Mouse (Mus musculus) splenic B cell, adult 2 months (primary cell): ENCODE measurements around the gene Slc16a6.

Source experiments
- DNase-seq: peaks from one replicate; pipeline ENCODE4 v3.0.0-alpha.2; 2011; ENCODE audit warnings: low read depth, low spot score
- H3K27me3 ChIP-seq: 2 replicates; pipeline ENCODE4 v1.6.1; 2012; ENCODE audit warnings: mild to moderate bottlenecking, low read length, moderate library complexity, mixed read lengths; ENCODE audit not compliant: control insufficient read depth, poor library complexity, insufficient read depth, severe bottlenecking
- H3K36me3 ChIP-seq: 2 replicates; pipeline ENCODE4 v1.6.1; 2012; ENCODE audit warnings: mild to moderate bottlenecking, low read length, moderate library complexity, mixed read lengths; ENCODE audit not compliant: control insufficient read depth, poor library complexity, insufficient read depth, severe bottlenecking

Slc16a6 gene

DNA sequence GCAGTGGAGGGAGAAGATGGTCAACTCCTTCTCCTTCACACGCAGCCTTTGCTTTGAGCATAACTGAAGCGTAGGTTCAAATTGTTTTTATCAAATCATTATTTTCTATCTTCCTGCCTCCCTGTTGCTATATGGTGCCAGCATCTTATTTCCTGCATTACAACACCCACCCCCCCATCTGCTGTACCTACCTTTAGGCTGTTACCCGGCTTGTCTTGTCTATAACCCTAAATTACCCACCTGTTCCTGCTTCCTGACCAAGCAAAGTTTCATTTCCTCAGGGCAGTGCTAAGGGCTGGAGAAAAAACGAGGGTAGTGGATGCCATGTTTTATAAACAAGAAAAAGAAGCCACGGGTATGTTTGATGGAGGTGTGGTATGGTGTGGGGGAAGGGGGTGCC lies 52.2 kb downstream of the Slc16a6 start:
- DNase-seq: peak; percentile 62
- Histone ChIP-seq H3K36me3 (no peaks in the 10 kb centered on the region), H3K27me3 (no peaks in the 10 kb centered on the region)

DNA sequence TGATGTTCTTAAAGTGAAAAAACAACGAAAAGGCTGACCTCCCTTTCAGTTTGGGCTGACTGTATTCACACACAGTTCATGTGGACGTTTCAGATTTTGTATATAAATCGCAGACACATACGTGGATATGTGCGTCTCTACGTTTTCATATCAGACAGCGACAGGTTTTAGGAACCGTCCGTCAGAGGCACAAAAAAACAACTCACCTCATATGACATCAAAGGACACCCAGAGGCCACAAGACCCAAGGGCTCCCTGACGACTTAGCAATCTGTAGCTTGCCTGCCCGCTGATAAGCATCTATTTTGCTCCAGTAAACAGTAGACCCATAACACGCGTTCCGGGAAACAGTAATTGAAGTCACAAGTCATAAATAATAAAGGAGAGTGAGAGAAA lies 52.8 kb downstream of the Slc16a6 start:
- H3K27me3 ChIP-seq: no peaks in the 10 kb centered on the region
- DNase-seq: no peak
- no peaks in the 10 kb centered on the region for H3K36me3 ChIP-seq

DNA sequence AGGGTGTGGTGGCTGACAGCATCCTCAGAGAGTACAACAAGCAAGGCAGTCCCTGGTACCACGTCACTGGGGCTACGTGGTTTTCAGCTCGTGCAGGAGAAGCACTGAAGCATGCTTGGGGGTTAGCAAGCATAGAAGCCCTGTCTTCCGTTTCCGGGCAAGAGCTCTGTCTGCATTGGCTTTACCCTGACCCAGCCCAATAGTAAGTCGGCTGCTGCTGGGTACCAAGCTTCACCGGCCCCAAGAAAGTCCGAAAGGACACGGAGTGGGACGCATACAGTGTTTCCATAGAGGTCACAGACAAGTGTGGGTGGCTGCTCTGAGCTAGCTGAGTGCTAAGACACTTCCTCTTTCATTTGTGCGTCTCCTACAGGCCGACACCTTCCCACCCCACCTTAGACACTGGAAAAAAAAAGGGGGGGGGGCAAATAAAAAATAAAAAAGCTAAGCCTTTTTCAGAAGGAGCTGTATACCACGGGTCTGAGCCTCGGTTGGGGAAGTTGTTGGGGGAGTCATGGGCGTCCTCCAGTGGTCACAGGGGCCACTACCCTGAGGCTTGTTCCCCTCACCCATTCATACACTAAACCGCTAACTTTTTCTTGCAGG lies 53.3 kb downstream of the Slc16a6 start:
- DNase-seq: peak; percentile 97
- H3K36me3 ChIP-seq: no peaks in the 10 kb centered on the region
- H3K27me3 ChIP-seq: no peaks in the 10 kb centered on the region

DNA sequence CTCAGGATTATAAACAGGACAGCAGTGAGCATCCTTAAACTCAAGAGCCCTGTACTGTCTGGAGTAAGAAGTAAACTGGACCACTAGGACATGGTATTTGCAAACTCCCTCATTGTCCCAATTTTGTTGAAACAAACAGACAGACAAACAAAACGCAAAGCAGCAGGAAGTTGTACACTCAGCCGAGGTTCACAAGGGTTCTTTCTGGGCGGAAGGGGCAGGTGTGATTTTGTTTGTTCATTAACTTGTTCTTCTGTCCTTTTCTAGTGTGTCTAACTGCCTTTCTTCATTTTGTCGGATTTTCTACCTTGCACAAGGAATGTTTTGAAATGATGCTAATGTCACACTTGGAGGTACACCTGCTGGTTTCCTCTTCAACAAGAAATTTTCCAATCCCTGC lies 53.9 kb downstream of the Slc16a6 start:
- DNase-seq: no peak
- Histone ChIP-seq H3K27me3 (no peaks in the 10 kb centered on the region), H3K36me3 (no peaks in the 10 kb centered on the region)

DNA sequence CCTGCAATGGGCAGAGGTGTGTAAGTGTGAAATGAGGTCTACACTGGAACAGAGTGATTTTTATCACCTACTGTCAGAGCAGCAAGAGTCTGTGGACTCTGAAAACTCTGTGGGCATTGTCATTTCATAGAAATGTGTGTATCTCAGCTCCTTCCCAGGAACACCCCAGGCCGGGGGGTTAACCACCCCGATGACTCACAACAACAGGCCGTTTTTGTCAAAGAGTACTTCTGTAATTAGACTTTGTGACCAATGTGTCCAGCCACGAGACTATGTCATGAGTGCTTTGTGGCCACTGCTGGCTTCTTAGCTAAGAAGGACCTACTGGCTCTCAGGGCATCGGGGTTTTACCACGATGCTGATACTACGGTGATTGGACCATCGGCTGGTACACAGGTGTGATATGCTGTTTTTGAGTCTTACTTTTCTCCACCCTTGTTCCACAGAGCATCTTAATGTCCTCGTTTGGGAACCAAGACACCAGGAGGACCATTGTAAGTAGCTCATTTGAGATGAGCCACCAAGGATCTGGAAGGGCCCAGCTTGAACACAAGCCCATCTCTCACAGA lies 55.8 kb downstream of the Slc16a6 start:
- Histone ChIP-seq H3K27me3 (no peaks in the 10 kb centered on the region), H3K36me3 (no peaks in the 10 kb centered on the region)
- DNase-seq: peak; percentile 55

DNA sequence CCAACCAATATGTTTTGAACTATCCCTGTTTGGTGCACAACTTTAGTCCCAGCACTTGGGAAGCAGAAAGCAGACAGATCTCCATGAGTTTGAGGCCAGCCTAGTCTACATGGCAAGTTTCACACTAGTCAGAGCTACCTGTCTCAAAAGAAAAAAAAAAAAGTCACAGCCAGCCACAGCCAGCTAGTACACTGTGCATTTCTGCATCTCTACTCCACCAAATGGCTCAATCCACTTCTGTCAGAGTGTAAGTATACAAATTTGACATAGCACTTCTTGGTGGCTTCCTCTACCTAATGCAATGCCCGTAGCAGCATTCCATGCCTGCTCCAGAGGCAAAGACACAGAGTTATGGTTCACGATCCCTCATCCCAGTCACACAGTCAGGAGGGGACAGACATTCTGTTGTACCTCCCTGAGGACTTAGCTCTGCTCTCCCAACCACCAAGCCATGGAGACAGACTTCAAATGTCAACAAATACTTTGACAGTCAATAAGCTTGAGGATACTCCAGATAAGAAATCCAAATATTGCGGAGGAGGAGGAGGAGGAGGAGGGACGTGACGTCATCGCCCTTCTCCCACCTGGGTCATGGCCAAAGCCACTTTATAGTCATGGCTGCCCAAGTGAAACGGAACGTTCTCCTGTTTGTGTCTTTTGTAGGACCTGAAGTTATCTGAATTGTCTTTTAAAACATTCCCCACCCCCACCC lies 56.5 kb downstream of the Slc16a6 start:
- H3K36me3 ChIP-seq: no peaks in the 10 kb centered on the region
- H3K27me3 ChIP-seq: no peaks in the 10 kb centered on the region
- DNase-seq: peak; percentile 55

DNA sequence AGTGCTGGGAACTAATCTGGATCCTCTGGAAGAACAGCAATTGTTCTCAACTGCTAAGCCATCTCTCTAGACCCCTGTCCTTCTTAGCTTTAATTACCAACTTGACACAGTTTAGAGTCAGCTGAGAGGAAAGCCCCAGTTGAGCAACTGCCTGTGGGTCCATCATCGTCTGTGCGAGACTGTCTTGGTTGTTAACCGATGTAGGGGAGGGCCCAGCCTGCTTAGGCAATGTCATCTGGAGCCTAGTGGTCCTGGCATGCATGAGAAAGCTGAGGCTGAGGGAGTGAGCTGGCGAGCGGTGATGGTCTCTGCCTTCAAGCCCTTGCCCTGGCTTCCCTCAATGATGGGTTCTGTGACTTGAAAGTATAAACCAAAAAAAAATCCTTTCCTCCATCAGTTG lies 58.6 kb downstream of the Slc16a6 start:
- H3K27me3 ChIP-seq: no peaks in the 10 kb centered on the region
- no peaks in the 10 kb centered on the region for H3K36me3 ChIP-seq
- no peak for DNase-seq

DNA sequence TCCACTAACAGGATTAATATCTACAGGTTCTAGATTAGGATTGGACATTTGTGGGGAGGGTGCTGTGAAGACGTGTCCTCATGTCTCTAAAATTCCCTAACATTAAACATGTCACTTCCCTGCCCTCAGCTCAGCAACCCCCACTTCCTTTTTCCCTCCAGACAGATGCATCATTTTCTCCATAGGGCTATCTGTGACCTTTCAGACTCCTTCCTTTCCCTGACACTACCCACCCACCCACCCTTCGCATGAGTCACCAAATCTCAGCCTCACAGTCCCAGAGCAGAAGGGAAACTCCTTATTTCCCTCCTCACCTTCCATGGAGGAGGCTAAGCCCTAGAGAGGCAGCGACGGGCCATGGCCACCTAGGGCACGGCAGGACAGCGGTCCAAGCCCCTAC lies 59.8 kb downstream of the Slc16a6 start, which contains the start of gene 9930022D16Rik:
Gene 9930022D16Rik, plus strand, starts transcription at position 301 of the 400 bp plus-strand sequence.
- no peak for DNase-seq
- no peaks in the 10 kb centered on the region for H3K27me3 ChIP-seq
- H3K36me3 ChIP-seq: no peaks in the 10 kb centered on the region

DNA sequence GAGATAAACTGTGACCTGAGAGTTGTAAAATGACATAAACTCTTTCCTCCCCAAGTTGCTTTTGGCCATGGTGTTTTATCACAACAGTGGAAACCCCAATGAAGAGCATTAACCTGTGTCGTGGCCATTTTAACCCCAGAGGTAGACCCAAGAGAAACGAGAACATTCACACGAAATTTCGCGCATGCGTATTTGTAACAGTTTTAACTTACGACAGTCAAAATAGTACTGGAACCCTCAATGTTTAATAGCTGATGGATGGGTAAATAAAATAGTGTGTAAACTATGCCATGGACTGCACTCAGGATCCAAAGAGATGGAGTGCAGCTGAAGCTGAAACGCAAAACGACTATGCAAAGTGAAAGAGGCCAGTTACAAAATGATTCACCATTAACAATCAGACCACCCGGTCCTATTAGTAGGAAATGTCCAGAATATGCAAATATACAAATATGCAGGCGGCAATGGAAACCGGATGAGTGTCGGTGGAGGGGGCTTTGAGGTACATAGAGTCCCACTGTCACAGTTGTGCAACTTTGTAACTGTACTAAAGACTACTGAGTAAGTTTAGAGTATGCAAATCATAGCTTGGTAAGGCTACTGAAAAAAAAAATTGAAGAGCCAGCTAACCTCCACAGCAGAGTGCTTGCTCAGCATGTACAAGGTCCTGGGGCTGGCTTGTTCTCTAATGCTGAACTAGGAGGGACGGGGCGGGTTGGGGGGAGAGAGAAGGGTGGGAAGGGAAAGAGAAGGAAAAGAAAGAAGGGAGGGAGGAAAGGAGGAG lies 63.0 kb downstream of the Slc16a6 start:
- no peak for DNase-seq
- H3K27me3 ChIP-seq: no peaks in the 10 kb centered on the region
- no peaks in the 10 kb centered on the region for H3K36me3 ChIP-seq

DNA sequence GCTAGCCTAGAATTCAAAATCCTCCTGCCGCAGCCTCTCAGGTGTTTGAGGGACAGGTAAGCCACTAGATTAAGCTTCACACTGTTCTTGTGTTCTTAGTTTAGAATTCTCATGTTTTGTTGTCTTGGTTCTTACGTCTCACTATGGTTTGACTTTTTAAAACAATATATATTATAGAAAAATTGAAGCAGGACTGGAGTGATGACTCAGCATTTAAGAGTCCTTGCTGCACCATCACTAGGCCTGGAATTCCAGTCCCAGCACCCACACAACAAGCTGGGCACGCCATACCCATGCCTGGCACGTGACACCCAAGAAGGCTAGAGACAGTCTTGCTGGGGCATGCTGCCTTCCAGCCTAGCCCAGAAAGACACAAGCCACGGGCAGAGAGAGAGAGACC lies 67.0 kb downstream of the Slc16a6 start:
- no peaks in the 10 kb centered on the region; the same call in 1 of the 2 replicates for H3K36me3 ChIP-seq
- no peak for DNase-seq

More for the DNA sequence above, 67.0 kb downstream of the Slc16a6 start:
- no peaks in the 10 kb centered on the region for H3K27me3 ChIP-seq
